Comparison of ENCODE assay signal across 16 mouse cellular contexts in the genomic region with DNA sequence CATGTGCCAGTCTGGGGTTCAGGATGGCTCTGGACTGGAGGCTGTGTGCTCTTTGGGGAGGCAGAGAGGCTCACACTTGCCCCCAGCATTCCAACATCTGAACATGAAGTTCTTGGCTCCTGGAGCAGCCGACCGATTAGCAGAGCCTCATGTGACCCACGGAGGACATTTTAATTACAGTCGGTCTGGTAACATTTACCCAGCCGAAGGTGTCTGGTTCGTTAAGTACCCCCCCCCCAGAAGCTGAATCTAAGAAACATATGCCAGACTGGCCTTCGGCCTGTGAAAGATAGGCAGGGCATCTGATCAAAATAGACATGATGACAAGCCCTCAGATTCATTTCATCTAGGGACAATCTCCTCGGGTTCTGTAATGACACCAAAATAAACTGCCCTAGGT.
A peak's percentile ranks its signal among the peaks of the same experiment; 100 is the strongest.
DNase-seq lines count a peak whose midpoint lies in the region; ATAC-seq and TF ChIP-seq lines count a peak whose summit lies in the region.
"Had no signal": no experiment of that assay in that cellular context is flagged by ENCODE, and none has a peak within 500 bp of the region (broad histone marks: within the 10 kb centered on the region; RNA-seq: fewer than 3 reads in every experiment).

No protein-coding gene starts in this region.

- no peak overlapping the region for H3K4me3 ChIP-seq in midbrain, embryonic 13.5 days (replicated peaks)
- H3K4me3 ChIP-seq in midbrain, embryonic 11.5 days (ENCODE audit: low read depth, low read length): no peak overlapping the region
- H3K4me3 ChIP-seq in liver, postnatal 0 days (ENCODE audit: low read depth, low read length): no peak overlapping the region
- no peak overlapping the region for H3K4me3 ChIP-seq in liver, embryonic 11.5 days (ENCODE audit: low read depth, low read length)
- H3K4me3 ChIP-seq: forebrain, embryonic 15.5 days; heart, adult 2 months; hindbrain, embryonic 15.5 days; lung, embryonic 15.5 days; myocyte had no signal

- H3K4me1 ChIP-seq in midbrain, embryonic 13.5 days (replicated peaks): peaks cover 4% of the 10 kb centered on the region
- no peaks in the 10 kb centered on the region; the same call in 1 of the 2 replicates for H3K4me1 ChIP-seq in midbrain, embryonic 11.5 days (ENCODE audit: control insufficient read depth, insufficient read depth, low read length)
- H3K4me1 ChIP-seq in liver, postnatal 0 days (ENCODE audit: insufficient read depth): no peaks in the 10 kb centered on the region
- H3K4me1 ChIP-seq in liver, embryonic 11.5 days (replicated peaks; ENCODE audit: control insufficient read depth, insufficient read depth, low read length): no peaks in the 10 kb centered on the region
- H3K4me1 ChIP-seq: lung, embryonic 15.5 days had no signal

- H3K27me3 ChIP-seq in midbrain, embryonic 13.5 days: no peaks in the 10 kb centered on the region
- no peaks in the 10 kb centered on the region for H3K27me3 ChIP-seq in midbrain, embryonic 11.5 days (ENCODE audit: control insufficient read depth, insufficient read depth, low read length)
- H3K27me3 ChIP-seq in liver, postnatal 0 days (ENCODE audit: insufficient read depth, low read length): no peaks in the 10 kb centered on the region
- H3K27me3 ChIP-seq in liver, embryonic 11.5 days (replicated peaks; ENCODE audit: control insufficient read depth, insufficient read depth, low read length): 0 out of 2 replicates have a peak, but pooled peaks cover under 1% of the 10 kb centered on the region
- H3K27me3 ChIP-seq: forebrain, embryonic 15.5 days; hindbrain, embryonic 15.5 days; lung, embryonic 15.5 days had no signal

- intact Hi-C loops in heart, postnatal 25 days (cut with DNase I): no loop called here
- intact Hi-C loops in heart, postnatal 10 days (cut with DNase I): no loop called here

- TF ChIP-seq EP300 in liver, postnatal 0 days (IDR thresholded peaks at IDR 0.05; ENCODE audit: low read depth): no peak

- H3K9me3 ChIP-seq in midbrain, embryonic 13.5 days: no peaks in the 10 kb centered on the region
- H3K9me3 ChIP-seq in midbrain, embryonic 11.5 days (ENCODE audit: control insufficient read depth, low read length): no peaks in the 10 kb centered on the region
- no peaks in the 10 kb centered on the region for H3K9me3 ChIP-seq in liver, postnatal 0 days (ENCODE audit: low read length)
- no peaks in the 10 kb centered on the region for H3K9me3 ChIP-seq in liver, embryonic 11.5 days (ENCODE audit: control insufficient read depth, low read length)
- H3K9me3 ChIP-seq: forebrain, embryonic 15.5 days; hindbrain, embryonic 15.5 days; lung, embryonic 15.5 days had no signal

- H3K36me3 ChIP-seq in midbrain, embryonic 13.5 days: no peaks in the 10 kb centered on the region
- H3K36me3 ChIP-seq in midbrain, embryonic 11.5 days (ENCODE audit: control insufficient read depth, insufficient read depth, low read length): no peaks in the 10 kb centered on the region
- H3K36me3 ChIP-seq in liver, postnatal 0 days (replicated peaks; ENCODE audit: insufficient read depth, low read length): no peaks in the 10 kb centered on the region
- H3K36me3 ChIP-seq in liver, embryonic 11.5 days (ENCODE audit: control insufficient read depth, insufficient read depth, low read length): no peaks in the 10 kb centered on the region
- H3K36me3 ChIP-seq: forebrain, embryonic 15.5 days; hindbrain, embryonic 15.5 days; lung, embryonic 15.5 days had no signal

- ATAC-seq in midbrain, embryonic 13.5 days: peak; percentile 40; the same call in 1 of the 2 replicates
- ATAC-seq in midbrain, embryonic 11.5 days (ENCODE audit: low FRiP score): no peak
- no peak for ATAC-seq in liver, postnatal 0 days
- ATAC-seq in liver, embryonic 11.5 days (replicated peaks; ENCODE audit: low FRiP score): no peak
- ATAC-seq: forebrain, embryonic 15.5 days had no signal

- DNase-seq in heart, adult 18-20 months: peak; percentile 20 to 37
- DNase-seq in heart, postnatal 25 days (ENCODE audit: low spot score): no peak
- no peak for DNase-seq in midbrain, embryonic 11.5 days (ENCODE audit: low spot score, missing footprints)
- peak; percentile 22 to 23 for DNase-seq in heart, postnatal 10 days
- peak; percentile 93 for DNase-seq in skeletal muscle tissue, adult 2 months (ENCODE audit: low read depth, low spot score)
- no peak for DNase-seq in liver, postnatal 0 days
- DNase-seq in liver, embryonic 11.5 days (ENCODE audit: low spot score): no peak
- DNase-seq: adrenal gland, postnatal 10 days; cerebellum, adult 8-10 months; right cerebral cortex, postnatal 4 days had no signal

- H3K9ac ChIP-seq in midbrain, embryonic 13.5 days (replicated peaks): no peak overlapping the region
- no peak overlapping the region for H3K9ac ChIP-seq in midbrain, embryonic 11.5 days (ENCODE audit: low read length)
- H3K9ac ChIP-seq in liver, postnatal 0 days (replicated peaks): no peak overlapping the region
- H3K9ac ChIP-seq in liver, embryonic 11.5 days (ENCODE audit: low read depth, low read length): no peak overlapping the region
- H3K9ac ChIP-seq: forebrain, embryonic 15.5 days; hindbrain, embryonic 15.5 days; lung, embryonic 15.5 days had no signal

- TF ChIP-seq CTCF in liver, postnatal 0 days (IDR thresholded peaks at IDR 0.05; ENCODE audit: low read depth): no peak

- no peak overlapping the region for H3K27ac ChIP-seq in midbrain, embryonic 13.5 days
- H3K27ac ChIP-seq in midbrain, embryonic 11.5 days (ENCODE audit: low read depth, low read length): no peak overlapping the region
- no peak overlapping the region for H3K27ac ChIP-seq in liver, postnatal 0 days (ENCODE audit: low read depth)
- no peak overlapping the region for H3K27ac ChIP-seq in liver, embryonic 11.5 days (ENCODE audit: low read depth, low read length)
- H3K27ac ChIP-seq: forebrain, embryonic 15.5 days; heart, adult 2 months; hindbrain, embryonic 15.5 days; lung, embryonic 15.5 days had no signal

- no peak overlapping the region for H3K4me2 ChIP-seq in midbrain, embryonic 13.5 days (replicated peaks)
- no peak overlapping the region for H3K4me2 ChIP-seq in midbrain, embryonic 11.5 days
- H3K4me2 ChIP-seq in liver, postnatal 0 days (ENCODE audit: low read depth, low read length): no peak overlapping the region
- H3K4me2 ChIP-seq in liver, embryonic 11.5 days: no peak overlapping the region
- H3K4me2 ChIP-seq: forebrain, embryonic 15.5 days; hindbrain, embryonic 15.5 days; lung, embryonic 15.5 days had no signal

- WGBS in midbrain, embryonic 13.5 days: 59% methylated on average over 8 of the region's 8 CpGs
- 84% methylated on average over 8 of the region's 8 CpGs for WGBS in midbrain, embryonic 11.5 days
- 73% methylated on average over 8 of the region's 8 CpGs for WGBS in liver, postnatal 0 days (ENCODE audit: insufficient replicate concordance)
- WGBS in liver, embryonic 11.5 days: 80% methylated on average over 8 of the region's 8 CpGs

Comparison
In these comparisons a context has a peak if more than half of its experiments do, and no peak if none do; other contexts are left out.
1. DNase-seq: peak in heart, adult 18-20 months (2 of 2), heart, postnatal 10 days (2 of 2) and skeletal muscle tissue, adult 2 months (single experiment); none in heart, postnatal 25 days (single experiment), midbrain, embryonic 11.5 days (single experiment), liver, postnatal 0 days (single experiment) and liver, embryonic 11.5 days (single experiment).